Mouse (Mus musculus) limb, embryonic 14.5 days (tissue): ENCODE measurements around the gene Phactr4. TPM values are rescaled to one million over a fixed set of nuclear protein-coding genes. Genes with fewer than 3 reads are reported as not detected.
A peak's percentile ranks its signal among the peaks of the same experiment; 100 is the strongest.
"Not testable (repeated sequence)": the region's sequence is repeated elsewhere in the genome, so short reads cannot be mapped to it uniquely, and the experiment has no call there.

ENCODE experiments used
- ATAC-seq: fragments of 200-750 bp; cut with Nextera tagmentation; 2 replicates; pipeline ENCODE4 v1.8.0; 2017; ENCODE audit warnings: low read depth, moderate number of reproducible peaks, moderate TSS enrichment; ENCODE audit not compliant: low FRiP score
- DNase-seq: peaks from one replicate; pipeline ENCODE4 v3.0.0-alpha.2; 2015; ENCODE audit warnings: low spot score
- H3K27ac ChIP-seq: fragments of 300-500 bp; sonication (generic); replicated peaks from 2 replicates; pipeline ENCODE4 v1.5.1; 2014; ENCODE audit warnings: low read depth, mild to moderate bottlenecking, low read length, moderate library complexity, mixed read lengths
- H3K27me3 ChIP-seq: fragments of 300-500 bp; sonication (generic); 2 replicates; pipeline ENCODE4 v1.6.1; 2014; ENCODE audit warnings: low read length, mixed read lengths; ENCODE audit not compliant: control insufficient read depth, insufficient read depth
- H3K36me3 ChIP-seq: fragments of 300-500 bp; sonication (generic); 2 replicates; pipeline ENCODE4 v1.6.1; 2014; ENCODE audit warnings: mild to moderate bottlenecking, low read length, moderate library complexity, mixed read lengths; ENCODE audit not compliant: control insufficient read depth, insufficient read depth
- H3K4me1 ChIP-seq: fragments of 300-500 bp; sonication (generic); 2 replicates; pipeline ENCODE4 v1.6.1; 2014; ENCODE audit warnings: antibody characterized with exemption, low read length, mixed read lengths; ENCODE audit not compliant: control insufficient read depth, insufficient read depth
- H3K4me2 ChIP-seq: fragments of 300-500 bp; sonication (generic); replicated peaks from 2 replicates; pipeline ENCODE4 v1.6.1; 2014; ENCODE audit warnings: low read depth, mild to moderate bottlenecking, low read length, moderate library complexity; ENCODE audit not compliant: severe bottlenecking
- H3K4me3 ChIP-seq: fragments of 300-500 bp; sonication (generic); replicated peaks from 2 replicates; pipeline ENCODE4 v1.5.1; 2014; ENCODE audit warnings: low read length
- H3K9ac ChIP-seq: fragments of 300-500 bp; sonication (generic); 2 replicates; pipeline ENCODE4 v1.6.1; 2014; ENCODE audit warnings: mild to moderate bottlenecking, low read depth, low read length, moderate library complexity; ENCODE audit not compliant: severe bottlenecking
- H3K9me3 ChIP-seq: fragments of 300-500 bp; sonication (generic); 2 replicates; pipeline ENCODE4 v1.6.1; 2016; ENCODE audit warnings: low read length; ENCODE audit not compliant: control insufficient read depth
- POLR2A ChIP-seq: fragments of 200-500 bp; IDR thresholded peaks from 2 replicates; pipeline ENCODE4 v1.8.0; 2012; ENCODE audit warnings: inconsistent platforms, mild to moderate bottlenecking, moderate library complexity, borderline replicate concordance; ENCODE audit not compliant: insufficient read depth, insufficient read length; ENCODE audit errors: extremely low read depth
- WGBS: fragments of 180-500 bp; shearing (Covaris S2); extraction: QIAGEN DNeasy Blood & Tissue Kit; methylation state at CpG from one replicate; pipeline ENCODE4 v1.1.7; 2014; 5-methylcytosine and 5-hydroxymethylcytosine counted together
- polyA plus RNA-seq, 2 experiments: library from polyadenylated mRNA; depleted of rRNA in 1 of 2; stranded (reverse) in 1 of 2; unstranded in 1 of 2; fragments of >200 nt; fragmentation: Nextera tagmentation in 1 of 2; extraction: Ambion mirVana in 1 of 2; gene quantifications; 2 replicates each; pipeline versions ENCODE4 v1.2.1 to v1.2.3; 2012 to 2014

The Phactr4 gene
- polyA plus RNA-seq, 2 experiments, result 23.6 to 26.9 TPM

DNA sequence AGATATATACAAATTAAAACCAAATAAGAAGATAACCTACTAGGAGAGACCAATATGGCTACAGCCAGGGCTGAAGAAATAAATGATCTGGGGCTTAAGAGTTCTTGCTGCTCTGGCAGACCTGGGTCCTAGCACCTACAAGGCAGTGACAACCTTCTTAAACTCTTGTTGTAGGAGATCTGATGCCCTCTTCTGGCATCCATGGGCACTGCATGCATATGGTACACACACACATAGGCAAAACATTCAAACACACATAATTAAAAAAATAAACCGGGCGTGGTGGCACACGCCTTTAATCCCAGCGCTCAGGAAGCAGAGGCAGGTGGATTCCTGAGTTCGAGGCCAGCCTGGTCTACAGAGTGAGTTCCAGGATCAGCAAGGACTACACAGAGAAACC, 2.5 kb upstream of the Phactr4 start:
- Histone ChIP-seq H3K27ac (no peak overlapping the region), H3K27me3 (no peaks in the 10 kb centered on the region), H3K36me3 (no peaks in the 10 kb centered on the region), H3K4me2 (no peak overlapping the region), H3K4me1 (peaks cover 14% of the 10 kb centered on the region), H3K4me3 (no peak overlapping the region), H3K9me3 (no peaks in the 10 kb centered on the region), H3K9ac (no peak overlapping the region)
- no peak for TF ChIP-seq POLR2A
- 93% methylated on average over 5 of the region's 5 CpGs for WGBS
- DNase-seq (no peak), ATAC-seq (no peak)

DNA sequence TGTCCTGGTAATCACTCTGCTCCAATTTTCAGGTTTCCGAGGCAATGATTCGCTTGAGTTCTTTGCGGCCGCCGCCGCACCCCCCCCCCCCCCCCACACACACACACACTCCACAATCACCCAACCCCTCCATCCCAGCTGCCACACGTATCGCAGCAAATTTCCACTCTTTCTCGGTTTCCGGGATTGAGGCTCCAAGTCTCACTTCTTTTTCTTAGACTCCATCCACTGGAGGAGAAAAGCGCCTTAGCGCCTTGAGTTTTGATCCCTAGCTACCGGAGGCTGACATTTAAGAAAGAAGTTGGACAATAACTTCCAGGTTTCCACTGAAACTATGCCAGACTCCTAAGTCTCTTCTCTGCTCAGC, 750 bp downstream of the Phactr4 start:
- H3K4me1 ChIP-seq, result peaks cover 15% of the 10 kb centered on the region
- WGBS, result 0% methylated on average over 10 of the region's 13 CpGs
- no peak for ATAC-seq
- peak overlapping the region; percentile 62 for H3K4me2 ChIP-seq
- DNase-seq, result peak; percentile 41
- peak overlapping the region; percentile 97 for H3K27ac ChIP-seq
- peak overlapping the region; percentile 95 for H3K9ac ChIP-seq
- H3K9me3 ChIP-seq, result no peaks in the 10 kb centered on the region
- no peaks in the 10 kb centered on the region for H3K27me3 ChIP-seq
- no peak for TF ChIP-seq POLR2A
- no peaks in the 10 kb centered on the region for H3K36me3 ChIP-seq
- H3K4me3 ChIP-seq, result peak overlapping the region; percentile 86

DNA sequence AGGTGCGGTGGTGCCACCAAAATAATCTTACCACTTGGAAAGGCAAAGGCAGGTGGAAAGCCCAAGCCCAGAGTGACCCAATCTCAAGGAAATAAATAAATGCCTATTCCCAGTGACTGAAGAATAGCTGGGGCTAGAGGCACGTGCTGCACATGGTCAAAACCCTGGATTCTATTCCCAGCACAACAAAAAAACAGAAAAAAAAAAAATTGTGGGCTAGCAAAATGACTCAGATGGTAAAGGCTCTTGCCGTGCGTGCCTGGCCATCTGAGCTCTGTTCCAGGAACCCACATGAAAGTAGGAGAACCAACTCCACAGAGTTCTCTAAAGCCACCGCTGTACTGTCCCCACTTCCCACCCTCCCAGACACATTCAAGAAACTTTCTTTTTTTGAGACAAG, 1.8 kb downstream of the Phactr4 start:
- Histone ChIP-seq H3K4me3 (peak overlapping the region; percentile 2), H3K9me3 (no peaks in the 10 kb centered on the region), H3K36me3 (no peaks in the 10 kb centered on the region), H3K4me2 (peak overlapping the region; percentile 62), H3K9ac (no peak overlapping the region), H3K4me1 (peaks cover 15% of the 10 kb centered on the region), H3K27ac (no peak overlapping the region), H3K27me3 (no peaks in the 10 kb centered on the region)
- no peak for TF ChIP-seq POLR2A
- ATAC-seq (no peak), DNase-seq (no peak)
- WGBS, result 73% methylated on average over 5 of the region's 5 CpGs

DNA sequence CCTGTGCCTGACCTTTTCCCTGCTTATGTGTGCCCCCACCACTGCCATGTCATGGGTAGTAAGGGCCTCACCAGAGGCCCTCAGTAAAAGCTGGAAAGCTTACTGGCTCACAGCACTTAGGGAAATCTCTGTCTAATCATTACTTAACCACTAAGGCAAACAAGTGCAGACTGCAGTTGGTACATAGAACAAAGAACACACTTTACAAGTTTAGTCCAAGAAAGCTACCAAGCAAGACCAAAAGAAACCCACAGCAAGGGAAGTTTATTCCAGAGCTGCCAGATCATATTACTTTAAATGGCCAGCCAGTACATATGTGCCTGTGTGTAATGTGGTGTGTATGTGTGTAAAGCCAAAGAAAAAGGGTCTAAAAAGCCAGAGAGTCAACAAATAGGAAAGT, 6.3 kb downstream of the Phactr4 start:
- H3K36me3 ChIP-seq, result peaks cover 8% of the 10 kb centered on the region; the same call in 1 of the 2 replicates
- H3K4me1 ChIP-seq, result peaks cover 13% of the 10 kb centered on the region
- no peak for TF ChIP-seq POLR2A
- no peaks in the 10 kb centered on the region for H3K9me3 ChIP-seq
- no peak overlapping the region for H3K27ac ChIP-seq
- H3K4me3 ChIP-seq, result no peak overlapping the region
- no peaks in the 10 kb centered on the region for H3K27me3 ChIP-seq
- H3K9ac ChIP-seq, result no peak overlapping the region
- H3K4me2 ChIP-seq, result no peak overlapping the region
- DNase-seq, result no peak
- ATAC-seq, result no peak

DNA sequence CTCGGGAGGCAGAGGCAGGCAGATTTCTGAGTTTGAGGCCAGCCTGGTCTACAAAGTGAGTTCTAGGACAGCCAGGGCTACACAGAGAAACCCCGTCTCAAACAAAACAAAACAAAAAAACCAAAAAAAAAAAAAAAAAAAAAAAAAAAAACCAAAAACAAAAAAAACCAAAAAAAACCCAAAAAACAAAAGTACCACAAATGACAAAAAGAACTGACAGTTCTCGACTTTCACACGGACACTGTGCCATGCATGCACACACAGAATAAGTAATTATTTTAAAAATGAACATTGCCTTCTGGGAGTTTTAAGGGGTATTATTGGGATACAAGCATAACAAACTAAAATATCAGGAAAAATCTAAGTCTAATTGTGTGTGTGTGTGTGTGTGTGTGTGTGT, 9.0 kb downstream of the Phactr4 start:
- H3K27me3 ChIP-seq, H3K4me2 ChIP-seq, H3K9me3 ChIP-seq, H3K4me3 ChIP-seq, DNase-seq, ATAC-seq, H3K9ac ChIP-seq, H3K4me1 ChIP-seq, H3K27ac ChIP-seq, H3K36me3 ChIP-seq: not testable (repeated sequence)
- 92% methylated on average over 4 of the region's 4 CpGs for WGBS

DNA sequence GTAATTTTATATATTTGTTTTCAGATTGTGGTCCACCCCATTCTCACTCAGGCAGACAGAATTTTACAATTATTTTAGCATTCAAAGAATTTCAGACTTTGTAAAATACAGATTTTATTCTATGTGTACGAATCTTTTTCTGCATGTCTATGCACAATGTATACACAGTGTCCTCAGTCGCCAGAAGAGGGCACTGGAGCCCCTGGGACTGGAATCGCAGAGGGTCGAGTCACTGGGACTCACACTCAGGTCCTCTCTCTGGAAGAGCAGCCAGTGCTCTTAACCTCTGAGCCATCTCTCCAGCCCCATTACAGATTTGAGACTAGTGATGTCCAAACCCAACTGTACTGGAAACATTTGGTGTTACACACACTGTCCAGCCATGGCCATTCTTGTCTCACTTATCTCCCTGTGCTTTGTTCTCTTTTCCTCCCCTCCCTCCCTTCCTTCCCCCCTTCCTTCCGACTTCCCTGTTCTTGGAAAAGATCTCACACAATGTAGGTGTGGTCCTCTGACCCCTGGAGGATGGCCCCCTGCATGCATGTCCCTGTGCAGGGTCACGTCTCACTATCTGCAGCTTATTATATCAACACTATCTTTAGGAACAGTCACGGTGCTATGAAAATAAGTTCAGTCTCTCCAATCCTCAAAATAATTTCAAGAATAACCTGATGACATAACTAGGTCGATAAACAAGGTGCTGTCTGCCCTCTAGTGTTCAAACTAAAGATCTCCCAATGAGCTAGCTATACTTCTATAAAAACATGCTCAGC, 10.8 kb downstream of the Phactr4 start:
- Histone ChIP-seq H3K9ac (no peak overlapping the region), H3K36me3 (peaks cover 8% of the 10 kb centered on the region; the same call in 1 of the 2 replicates), H3K27ac (no peak overlapping the region), H3K4me3 (no peak overlapping the region), H3K4me2 (no peak overlapping the region), H3K4me1 (no peaks in the 10 kb centered on the region), H3K9me3 (no peaks in the 10 kb centered on the region), H3K27me3 (no peaks in the 10 kb centered on the region)
- DNase-seq (peak; percentile 81), ATAC-seq (no peak; the same call in 1 of the 2 replicates)
- TF ChIP-seq POLR2A, result no peak
- WGBS, result 62% methylated on average over 8 of the region's 8 CpGs
